Mouse (Mus musculus): ENCODE data around the gene Fanca. TPM values are rescaled to one million over a fixed set of nuclear protein-coding genes. Genes with fewer than 3 reads are reported as not detected.

The Fanca gene
- polyA plus RNA-seq, 1 experiment from 2014 or later = 40.4 TPM

Other genes with a start within 250 kb of the Fanca start
- gene Rpl13, start 216.2 kb downstream of the Fanca start, polyA plus RNA-seq (2016; fragmentation: Nextera tagmentation; extraction: Ambion mirVana) = 1,200 and 1,392 TPM in 2 replicates
- 0.32 and 0.39 TPM in 2 replicates for gene Cpne7, start 201.2 kb downstream of the Fanca start, polyA plus RNA-seq (2016; fragmentation: Nextera tagmentation; extraction: Ambion mirVana)
- 3.6 and 3.8 TPM in 2 replicates for gene Sult5a1, start 160.3 kb downstream of the Fanca start, polyA plus RNA-seq (2016; fragmentation: Nextera tagmentation; extraction: Ambion mirVana)
- gene Dpep1, start 132.3 kb downstream of the Fanca start, polyA plus RNA-seq (2016; fragmentation: Nextera tagmentation; extraction: Ambion mirVana) = 4.3 and 5.7 TPM in 2 replicates
- 139 and 156 TPM in 2 replicates for gene Chmp1a, start 105.8 kb downstream of the Fanca start, polyA plus RNA-seq (2016; fragmentation: Nextera tagmentation; extraction: Ambion mirVana)
- gene Spata33, start 105.7 kb downstream of the Fanca start, polyA plus RNA-seq (2016; fragmentation: Nextera tagmentation; extraction: Ambion mirVana) = 6.1 TPM in 2 replicates
- 41.4 and 42.0 TPM in 2 replicates for gene Cdk10, start 93.7 kb downstream of the Fanca start, polyA plus RNA-seq (2016; fragmentation: Nextera tagmentation; extraction: Ambion mirVana)
- 1.3 and 2.4 TPM in 2 replicates for gene Spata2l, start 82.3 kb downstream of the Fanca start, polyA plus RNA-seq (2016; fragmentation: Nextera tagmentation; extraction: Ambion mirVana)
- 23.2 and 27.2 TPM in 2 replicates for gene Zfp276, start 64.4 kb downstream of the Fanca start, polyA plus RNA-seq (2016; fragmentation: Nextera tagmentation; extraction: Ambion mirVana)
- 24.0 and 27.1 TPM in 2 replicates for gene Vps9d1, start 64.2 kb downstream of the Fanca start, polyA plus RNA-seq (2016; fragmentation: Nextera tagmentation; extraction: Ambion mirVana)
- 9.7 and 12.3 TPM in 2 replicates for gene Spire2, start 14.1 kb upstream of the Fanca start, polyA plus RNA-seq (2016; fragmentation: Nextera tagmentation; extraction: Ambion mirVana)
- 150 and 167 TPM in 2 replicates for gene Tcf25, start 55.2 kb upstream of the Fanca start, polyA plus RNA-seq (2016; fragmentation: Nextera tagmentation; extraction: Ambion mirVana)
- 0.06 and 0.10 TPM in 2 replicates for gene Mc1r, start 88.5 kb upstream of the Fanca start, polyA plus RNA-seq (2016; fragmentation: Nextera tagmentation; extraction: Ambion mirVana)
- 428 and 665 TPM in 2 replicates for gene Tubb3, start 92.8 kb upstream of the Fanca start, polyA plus RNA-seq (2016; fragmentation: Nextera tagmentation; extraction: Ambion mirVana)
- 42.1 and 45.9 TPM in 2 replicates for gene Def8, start 105.0 kb upstream of the Fanca start, polyA plus RNA-seq (2016; fragmentation: Nextera tagmentation; extraction: Ambion mirVana)
- 69.3 and 74.2 TPM in 2 replicates for gene Afg3l1, start 159.3 kb upstream of the Fanca start, polyA plus RNA-seq (2016; fragmentation: Nextera tagmentation; extraction: Ambion mirVana)
- 19.0 and 26.7 TPM in 2 replicates for gene Dbndd1, start 196.9 kb upstream of the Fanca start, polyA plus RNA-seq (2016; fragmentation: Nextera tagmentation; extraction: Ambion mirVana)
- gene Gas8, start 200.3 kb upstream of the Fanca start, polyA plus RNA-seq (2016; fragmentation: Nextera tagmentation; extraction: Ambion mirVana) = 42.5 and 43.0 TPM in 2 replicates